Mouse (Mus musculus) mouse trophoblast stem cell (cell line): ENCODE data around the gene Hist1h2bg.
"Not testable (repeated sequence)": the region's sequence is repeated elsewhere in the genome, so short reads cannot be mapped to it uniquely, and the experiment has no call there.

Source experiments
- in situ Hi-C, 2 experiments: fragments of 300-500 bp; cut with MseI, MboI; formaldehyde crosslinking; loops; 2 replicates in 1 of 2; 3 replicates in 1 of 2; pipeline ENCODE4 v1.15.1; 2025

Gene Hist1h2bg

DNA sequence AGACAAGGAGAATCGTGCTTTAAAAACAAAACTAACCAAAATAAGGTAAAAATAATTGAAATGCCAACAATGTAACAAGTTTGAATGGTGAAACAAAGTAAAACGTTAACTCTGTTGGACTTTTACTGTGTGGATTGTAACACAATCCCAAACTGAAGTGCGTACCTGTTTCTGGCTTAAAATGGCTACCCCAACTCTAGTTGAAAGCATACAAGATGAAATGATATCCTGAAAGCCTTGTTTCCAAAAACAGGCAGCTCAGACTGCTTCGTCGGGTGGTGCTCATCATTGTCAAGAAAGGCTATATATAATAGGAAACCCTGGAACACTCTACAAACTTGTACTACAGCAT is 9.7 kb upstream of the Hist1h2bg start:
- in situ Hi-C loops: not testable (repeated sequence)

DNA sequence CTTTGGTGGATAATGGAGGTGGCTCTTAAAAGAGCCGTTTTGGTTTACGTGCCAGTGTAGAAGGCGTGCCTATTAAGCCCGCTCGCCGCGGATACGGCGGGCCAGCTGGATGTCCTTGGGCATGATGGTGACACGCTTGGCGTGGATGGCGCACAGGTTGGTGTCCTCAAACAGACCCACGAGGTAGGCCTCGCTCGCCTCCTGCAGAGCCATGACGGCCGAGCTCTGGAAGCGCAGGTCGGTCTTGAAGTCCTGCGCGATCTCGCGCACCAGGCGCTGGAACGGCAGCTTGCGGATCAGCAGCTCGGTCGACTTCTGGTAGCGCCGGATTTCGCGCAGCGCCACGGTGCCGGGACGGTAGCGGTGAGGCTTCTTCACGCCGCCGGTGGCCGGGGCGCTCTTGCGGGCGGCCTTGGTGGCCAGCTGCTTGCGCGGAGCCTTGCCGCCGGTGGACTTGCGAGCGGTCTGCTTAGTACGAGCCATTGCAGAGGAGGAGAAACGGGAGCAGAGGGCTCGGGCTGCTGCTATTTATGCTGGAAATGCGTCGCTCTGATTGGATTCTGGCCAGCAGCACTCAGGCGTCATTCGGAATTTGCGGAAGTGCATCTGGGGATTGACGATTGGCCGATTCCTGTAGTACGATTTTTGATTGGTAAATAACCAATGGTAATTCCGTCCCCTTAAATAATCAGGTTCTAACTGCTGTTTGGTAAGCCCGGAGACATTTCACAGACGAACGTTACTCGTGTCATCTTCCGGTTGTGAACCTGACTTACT is 9.1 kb upstream of the Hist1h2bg start, which contains the start of gene Hist1h3e:
Hist1h3e (minus strand) TSS at position 487 of the 777 bp plus-strand sequence.
- in situ Hi-C loops: not testable (repeated sequence)

- in situ Hi-C loops: no loop called here
These were observed 8.3 kb upstream of the Hist1h2bg start for GRCm38 (mm10) chr13:23562699-23563462.

DNA sequence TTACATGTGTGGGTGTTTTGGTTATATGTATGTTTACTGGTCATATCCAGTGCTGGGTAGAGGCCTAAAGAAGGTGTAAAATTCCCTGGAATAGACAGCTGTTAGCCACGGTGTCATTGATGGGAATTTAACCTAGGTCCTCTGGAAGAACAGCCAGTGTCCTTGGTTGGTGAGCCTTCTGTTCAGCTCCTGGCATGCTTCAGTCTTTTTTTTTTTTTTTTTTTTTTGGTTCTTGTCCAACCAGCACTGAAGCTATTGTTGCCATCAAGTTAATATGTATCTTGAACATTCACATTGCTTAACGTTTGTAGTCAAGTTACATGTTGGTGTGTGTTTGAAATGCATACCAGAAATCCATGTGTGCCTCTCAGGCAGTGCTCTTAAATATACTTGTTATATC is 6.7 kb upstream of the Hist1h2bg start:
- in situ Hi-C loops: no loop called here

DNA sequence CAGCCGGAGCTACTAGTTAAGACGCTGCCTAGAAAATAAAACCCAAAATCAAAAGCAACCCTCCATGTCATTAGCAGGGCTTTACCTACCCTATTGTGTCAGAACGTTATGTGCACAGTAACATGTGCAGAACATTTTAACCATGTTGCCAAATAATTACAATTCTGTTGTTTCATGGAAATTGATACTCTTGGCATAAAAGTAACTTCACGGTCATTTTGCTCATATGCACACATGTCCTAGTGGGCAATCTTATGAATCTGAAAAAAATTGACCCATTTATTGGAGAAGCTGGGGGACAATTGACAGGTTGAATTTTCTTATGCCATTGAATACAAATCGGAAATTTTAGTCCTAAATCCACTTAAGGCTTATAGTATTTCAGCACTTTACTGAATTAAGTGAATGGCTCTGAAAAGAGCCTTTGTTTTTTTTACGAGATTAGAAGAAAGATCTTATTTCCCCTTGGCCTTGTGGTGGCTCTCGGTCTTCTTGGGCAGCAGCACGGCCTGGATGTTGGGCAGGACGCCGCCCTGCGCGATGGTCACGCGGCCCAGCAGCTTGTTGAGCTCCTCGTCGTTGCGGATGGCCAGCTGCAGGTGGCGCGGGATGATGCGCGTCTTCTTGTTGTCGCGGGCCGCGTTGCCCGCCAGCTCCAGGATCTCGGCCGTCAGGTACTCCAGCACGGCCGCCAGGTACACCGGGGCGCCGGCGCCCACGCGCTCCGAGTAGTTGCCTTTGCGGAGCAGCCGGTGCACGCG is 755 bp upstream of the Hist1h2bg start:
- in situ Hi-C loops: not testable (repeated sequence)

- in situ Hi-C loops: not testable (repeated sequence)
These were observed 465 bp downstream of the Hist1h2bg start for GRCm38 (mm10) chr13:23571504-23572217.

GRCm38 (mm10) chr13:23572218-23573033 is 1.2 kb downstream of the Hist1h2bg start:
- in situ Hi-C loops: no loop called here

DNA sequence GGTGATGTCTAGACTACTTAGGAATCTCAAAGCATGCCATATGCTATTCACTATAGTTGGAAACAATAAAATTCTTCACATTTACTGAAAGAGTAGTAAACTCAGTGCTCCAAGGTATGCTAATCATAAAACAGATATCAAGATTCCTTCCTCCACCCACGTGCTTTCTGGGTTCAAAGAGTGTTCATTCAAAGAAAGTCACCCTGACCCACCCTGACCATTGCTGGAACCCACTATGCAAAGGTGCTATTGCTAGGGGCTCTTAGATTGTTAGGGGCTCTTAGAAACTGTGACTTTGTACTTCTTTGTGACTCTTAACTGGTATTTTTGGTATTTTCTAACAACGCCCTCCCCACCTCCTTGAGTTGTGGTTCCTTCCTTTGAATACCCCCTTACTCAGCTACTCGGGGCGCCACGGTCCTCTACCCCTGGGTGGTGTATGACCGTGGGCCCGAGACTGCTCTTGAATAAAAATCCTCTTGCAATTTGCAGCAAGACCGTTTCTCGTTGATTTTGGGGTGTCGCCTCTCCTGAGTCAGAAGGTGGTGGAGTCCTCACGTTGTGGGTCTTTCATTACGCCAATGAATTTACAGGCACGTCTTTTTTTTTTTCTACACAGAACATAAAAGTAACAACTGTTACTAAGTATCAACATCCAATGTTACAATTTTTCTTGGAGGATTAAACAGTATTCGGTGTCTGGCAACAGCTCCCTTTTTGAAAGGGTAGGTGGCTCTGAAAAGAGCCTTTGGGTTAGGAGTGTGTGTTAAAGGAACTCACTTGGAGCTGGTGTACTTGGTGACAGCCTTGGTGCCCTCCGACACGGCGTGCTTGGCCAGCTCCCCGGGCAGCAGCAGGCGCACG is 2.1 kb downstream of the Hist1h2bg start:
- in situ Hi-C loops: not testable (repeated sequence)

GRCm38 (mm10) chr13:23573898-23574524 is 2.8 kb downstream of the Hist1h2bg start, which contains the start of the genes Hist1h2bf and Hist1h2ad:
Gene Hist1h2bf (minus strand): TSS chr13:23574196.
Gene Hist1h2ad (plus strand): TSS chr13:23574381.
- in situ Hi-C loops: not testable (repeated sequence)

GRCm38 (mm10) chr13:23574546-23575170 is 3.5 kb downstream of the Hist1h2bg start:
- in situ Hi-C loops: not testable (repeated sequence)

GRCm38 (mm10) chr13:23575271-23575851 is 4.2 kb downstream of the Hist1h2bg start, which contains the start of gene Hist1h3d:
Gene Hist1h3d (plus strand): TSS chr13:23575763.
- in situ Hi-C loops: no loop called here

DNA sequence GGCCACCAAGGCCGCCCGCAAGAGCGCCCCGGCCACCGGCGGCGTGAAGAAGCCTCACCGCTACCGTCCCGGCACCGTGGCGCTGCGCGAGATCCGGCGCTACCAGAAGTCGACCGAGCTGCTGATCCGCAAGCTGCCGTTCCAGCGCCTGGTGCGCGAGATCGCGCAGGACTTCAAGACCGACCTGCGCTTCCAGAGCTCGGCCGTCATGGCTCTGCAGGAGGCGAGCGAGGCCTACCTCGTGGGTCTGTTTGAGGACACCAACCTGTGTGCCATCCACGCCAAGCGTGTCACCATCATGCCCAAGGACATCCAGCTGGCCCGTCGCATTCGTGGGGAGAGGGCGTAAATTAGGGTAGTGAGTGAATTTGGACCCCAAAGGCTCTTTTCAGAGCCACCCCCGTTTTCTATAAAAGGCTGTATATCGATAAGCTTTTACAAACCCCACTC is 4.7 kb downstream of the Hist1h2bg start:
- in situ Hi-C loops: not testable (repeated sequence)

GRCm38 (mm10) chr13:23576351-23576881 is 5.2 kb downstream of the Hist1h2bg start:
- in situ Hi-C loops: no loop called here

- in situ Hi-C loops: no loop called here
These were observed 5.9 kb downstream of the Hist1h2bg start for GRCm38 (mm10) chr13:23576906-23577639.

DNA sequence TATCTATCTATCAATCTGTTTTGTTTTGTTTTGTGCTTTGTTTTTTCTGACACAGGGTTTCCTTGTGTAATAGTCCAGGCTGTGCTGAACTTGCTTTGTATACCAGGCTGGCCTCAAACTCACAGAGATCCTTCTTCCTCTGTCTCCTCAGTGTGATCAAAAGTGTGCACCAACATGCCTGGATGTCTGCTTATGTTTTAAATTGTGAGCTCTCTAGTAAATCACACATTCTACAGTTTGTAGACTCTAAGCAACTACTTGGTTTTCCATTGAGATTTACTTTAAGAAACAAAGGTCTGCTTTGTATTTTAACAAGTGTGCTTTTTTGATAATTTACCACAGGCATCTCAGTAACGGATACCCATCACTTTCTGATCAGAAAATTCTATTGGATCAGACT is 6.6 kb downstream of the Hist1h2bg start:
- in situ Hi-C loops: no loop called here

- in situ Hi-C loops: no loop called here
These were observed 10.4 kb downstream of the Hist1h2bg start, which contains the start of gene Hist1h4d for GRCm38 (mm10) chr13:23581408-23582218. Gene Hist1h4d (plus strand): TSS chr13:23581598.
